Mouse (Mus musculus): ENCODE measurements around the gene Cyp4f18. TPM values are rescaled to one million over a fixed set of nuclear protein-coding genes. Genes with fewer than 3 reads are reported as not detected.
A peak's percentile ranks its signal among the peaks of the same experiment; 100 is the strongest.
"Not testable (repeated sequence)": the region's sequence is repeated elsewhere in the genome, so short reads cannot be mapped to it uniquely, and the experiment has no call there.

The Cyp4f18 gene
- total RNA-seq (2021): not detected
- long read RNA-seq: 0 reads

DNA sequence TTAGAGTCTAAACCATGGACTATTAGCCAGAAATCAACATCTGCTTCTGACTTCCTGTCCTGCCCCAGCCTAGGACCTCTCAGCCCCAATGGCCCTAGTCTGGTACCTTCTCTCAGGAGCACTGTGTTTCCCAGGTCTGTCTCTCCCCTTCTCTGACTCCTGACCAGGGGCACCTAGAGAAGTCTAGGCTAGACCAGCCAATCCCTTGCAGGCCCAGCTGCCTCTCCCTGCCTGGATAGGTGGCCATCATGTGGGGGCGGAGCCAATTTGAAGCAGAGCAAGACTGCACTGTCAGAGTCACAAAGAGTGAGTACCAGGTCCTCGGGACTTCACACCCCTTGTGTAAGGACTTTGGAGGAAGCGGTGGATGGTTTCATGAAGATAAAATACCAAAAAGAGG is at the start of gene Cyp4f18:
TSS of gene Cyp4f18 (minus strand) at position 154 of the 400 bp plus-strand sequence.
- no peak for DNase-seq (ENCODE audit: low spot score in 2 of 2)

- not testable (repeated sequence) for DNase-seq (ENCODE audit: low spot score in 2 of 2)
Measured at GRCm38 (mm10) chr8:72057643-72058042, 48.2 kb upstream of the Cyp4f18 start.

DNA sequence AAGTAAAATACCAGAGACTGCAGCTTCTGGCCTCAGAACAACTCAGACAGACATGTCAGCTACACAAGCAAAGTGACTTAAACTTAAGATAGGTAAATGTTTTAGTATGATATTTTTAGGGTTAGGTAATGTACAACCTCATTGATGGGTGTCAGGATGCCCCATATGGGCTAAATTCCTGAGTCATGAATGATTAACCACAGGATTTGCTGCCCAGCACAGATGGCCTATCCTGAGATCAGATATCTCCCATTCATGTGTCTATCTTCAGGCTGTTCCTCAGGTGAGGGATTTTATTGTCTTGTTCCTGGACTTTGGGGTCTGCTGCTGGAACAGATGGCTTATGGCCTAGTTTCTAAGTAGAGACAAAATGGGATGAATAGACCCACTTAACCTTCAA is 45.2 kb upstream of the Cyp4f18 start:
- DNase-seq (ENCODE audit: low spot score in 2 of 2): not testable (repeated sequence)

GRCm38 (mm10) chr8:72042493-72042892 is 33.1 kb upstream of the Cyp4f18 start:
- DNase-seq (ENCODE audit: low spot score in 2 of 2): no peak

GRCm38 (mm10) chr8:72040918-72041317 is 31.5 kb upstream of the Cyp4f18 start, which contains the start of gene Olfr372:
Gene Olfr372, plus strand, starts transcription at chr8:72041218.
- DNase-seq (ENCODE audit: low spot score in 2 of 2): not testable (repeated sequence)

GRCm38 (mm10) chr8:72032926-72033325 is 23.5 kb upstream of the Cyp4f18 start:
- DNase-seq (ENCODE audit: low spot score in 2 of 2): peak; percentile 19 to 75

GRCm38 (mm10) chr8:72024886-72025285 is 15.5 kb upstream of the Cyp4f18 start:
- DNase-seq (ENCODE audit: low spot score in 2 of 2): peak in 1 of 2 experiments; percentile 71

- no peak for DNase-seq (ENCODE audit: low spot score in 2 of 2)
Measured at GRCm38 (mm10) chr8:72019816-72020215, 10.4 kb upstream of the Cyp4f18 start.

DNA sequence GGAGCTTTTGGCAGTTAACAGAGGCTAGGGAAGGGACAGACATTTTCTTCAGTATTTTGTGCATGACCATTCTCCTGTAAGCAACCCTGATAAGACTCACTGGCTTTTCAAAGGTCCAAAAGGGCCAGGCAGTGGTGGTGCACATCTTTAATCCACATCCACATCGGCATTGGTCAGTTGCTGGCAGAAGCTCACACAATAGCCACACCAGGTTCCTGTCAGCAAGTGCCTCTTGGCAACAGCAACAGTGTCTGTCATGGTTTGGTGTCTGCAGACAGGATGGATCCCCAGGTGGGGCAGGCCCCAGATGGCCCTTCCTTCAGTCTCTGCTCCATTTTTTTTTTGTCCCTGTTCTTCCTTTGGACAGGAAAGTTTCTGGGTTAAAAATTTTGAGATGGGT is 9.6 kb upstream of the Cyp4f18 start:
- DNase-seq (ENCODE audit: low spot score in 2 of 2): not testable (repeated sequence)

- peak in 1 of 2 experiments; percentile 20 for DNase-seq (ENCODE audit: low spot score in 2 of 2)
Measured at GRCm38 (mm10) chr8:72018141-72018540, 8.7 kb upstream of the Cyp4f18 start.

- DNase-seq (ENCODE audit: low spot score in 2 of 2): not testable (repeated sequence)
Measured at GRCm38 (mm10) chr8:72017339-72017738, 7.9 kb upstream of the Cyp4f18 start.

DNA sequence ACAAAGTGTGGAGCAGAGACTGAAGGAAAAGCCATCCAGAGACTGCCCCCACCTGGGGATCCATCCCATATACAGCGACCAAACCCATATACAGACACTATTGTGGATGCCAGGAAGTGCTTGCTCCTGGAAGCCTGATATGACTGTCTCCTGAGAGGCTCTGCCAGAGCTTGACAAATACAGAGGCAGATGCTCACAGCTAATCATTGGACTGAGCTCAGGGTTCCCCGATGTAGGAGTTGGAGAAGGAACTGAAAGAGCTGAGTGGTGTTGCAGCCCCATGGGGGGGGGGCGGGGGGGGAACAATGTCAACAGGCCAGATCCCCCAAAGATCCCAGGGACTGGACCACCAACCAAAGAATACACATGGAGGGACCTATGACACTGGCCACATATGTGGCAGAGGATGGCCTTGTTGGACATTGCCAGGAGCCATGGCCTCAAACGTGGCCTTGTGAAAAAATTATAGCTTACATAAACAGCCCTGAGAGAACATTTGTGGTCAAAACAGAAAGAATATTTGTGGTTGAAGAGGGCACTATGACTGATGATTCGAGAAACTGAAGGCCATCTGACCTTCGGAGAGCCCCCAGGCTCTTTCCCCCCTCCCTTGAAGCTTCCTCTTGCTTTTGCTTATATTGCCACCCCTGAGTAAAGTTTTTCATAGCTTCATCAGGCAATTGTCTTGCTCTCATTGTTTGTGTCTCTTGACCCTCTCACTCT is 4.2 kb upstream of the Cyp4f18 start:
- DNase-seq (ENCODE audit: low spot score in 2 of 2): not testable (repeated sequence)

GRCm38 (mm10) chr8:72008134-72008641 is 1.2 kb downstream of the Cyp4f18 start:
- DNase-seq (ENCODE audit: low spot score in 2 of 2): peak in 1 of 2 experiments; percentile 12

- no peak for DNase-seq (ENCODE audit: low spot score in 2 of 2)
Measured at GRCm38 (mm10) chr8:72006763-72007162, 2.7 kb downstream of the Cyp4f18 start.

DNA sequence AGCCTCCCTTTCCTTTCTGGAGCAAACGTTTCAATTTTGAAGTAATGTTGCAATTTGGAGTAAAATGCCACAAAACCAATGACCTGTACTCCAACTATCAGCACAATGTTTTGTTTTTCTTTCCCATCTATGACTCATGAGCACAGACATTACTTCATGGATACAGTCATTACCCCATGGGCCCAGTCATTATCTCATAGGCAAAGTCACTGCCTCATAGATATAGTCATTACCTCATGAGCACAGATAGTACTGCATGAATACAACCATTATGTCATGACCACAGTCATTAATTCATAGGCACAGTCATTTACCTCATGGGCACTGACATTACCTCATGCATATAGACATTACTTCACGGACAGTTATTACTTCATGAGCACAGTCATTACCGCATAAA is 3.5 kb downstream of the Cyp4f18 start:
- no peak for DNase-seq (ENCODE audit: low spot score in 2 of 2)

- no peak for DNase-seq (ENCODE audit: low spot score in 2 of 2)
Measured at GRCm38 (mm10) chr8:72002942-72003341, 6.5 kb downstream of the Cyp4f18 start.

- no peak for DNase-seq (ENCODE audit: low spot score in 2 of 2)
Measured at GRCm38 (mm10) chr8:72000223-72000622, 9.2 kb downstream of the Cyp4f18 start.

DNA sequence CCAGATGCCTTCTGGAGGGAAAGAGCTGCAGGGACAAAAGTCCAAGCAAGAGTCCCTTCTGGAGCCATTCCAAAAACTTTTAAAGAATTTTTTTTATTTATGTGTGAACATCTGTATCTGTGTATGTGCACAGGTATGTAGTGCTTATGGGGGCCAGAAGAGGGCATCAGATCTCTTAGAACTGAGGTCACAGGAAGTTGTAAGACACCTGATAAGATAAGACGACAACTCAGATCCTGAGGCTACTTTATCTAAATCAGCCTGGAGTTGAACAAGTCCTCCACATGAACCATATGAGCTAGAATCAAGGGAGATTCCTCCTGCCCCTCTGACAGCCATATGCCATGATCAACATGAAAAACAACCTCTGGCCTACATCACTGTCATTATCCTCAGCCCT is 10.0 kb downstream of the Cyp4f18 start:
- DNase-seq (ENCODE audit: low spot score in 2 of 2): no peak

DNA sequence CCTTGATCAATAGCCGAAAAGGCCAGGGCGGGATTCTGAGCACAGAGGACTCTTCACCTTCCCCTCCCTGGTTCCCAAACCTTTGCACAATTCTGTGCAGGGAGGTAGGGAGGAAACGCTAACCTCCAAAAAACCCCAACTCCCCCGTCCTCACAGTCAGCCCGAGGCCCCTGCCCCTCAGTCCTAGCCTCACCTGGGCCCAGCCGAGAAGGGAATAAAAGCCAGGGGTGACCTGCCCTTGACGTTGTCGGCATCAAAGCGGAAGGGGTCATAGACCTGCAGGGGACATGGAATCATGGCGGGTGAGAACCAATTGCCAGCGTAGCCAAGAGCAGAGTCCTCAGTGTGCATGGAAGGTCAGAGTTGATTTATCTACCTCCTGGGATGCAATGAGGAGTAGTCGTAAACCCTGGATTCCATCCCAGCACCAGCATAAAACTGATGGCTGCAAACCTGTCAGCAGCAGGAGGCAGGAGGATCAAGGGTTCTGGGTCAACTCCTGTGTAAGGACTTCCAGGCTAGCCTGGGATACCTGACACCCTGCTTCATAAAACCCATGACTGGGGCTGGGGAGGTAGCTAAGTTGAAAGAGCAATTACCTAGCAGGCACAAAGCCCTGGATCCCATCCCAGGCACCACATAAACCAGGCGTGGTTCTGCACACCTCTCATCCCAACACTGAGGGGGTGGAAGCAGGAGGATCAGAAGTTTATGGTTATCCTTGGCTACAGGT is 20.4 kb downstream of the Cyp4f18 start:
- DNase-seq (ENCODE audit: low spot score in 2 of 2): no peak

DNA sequence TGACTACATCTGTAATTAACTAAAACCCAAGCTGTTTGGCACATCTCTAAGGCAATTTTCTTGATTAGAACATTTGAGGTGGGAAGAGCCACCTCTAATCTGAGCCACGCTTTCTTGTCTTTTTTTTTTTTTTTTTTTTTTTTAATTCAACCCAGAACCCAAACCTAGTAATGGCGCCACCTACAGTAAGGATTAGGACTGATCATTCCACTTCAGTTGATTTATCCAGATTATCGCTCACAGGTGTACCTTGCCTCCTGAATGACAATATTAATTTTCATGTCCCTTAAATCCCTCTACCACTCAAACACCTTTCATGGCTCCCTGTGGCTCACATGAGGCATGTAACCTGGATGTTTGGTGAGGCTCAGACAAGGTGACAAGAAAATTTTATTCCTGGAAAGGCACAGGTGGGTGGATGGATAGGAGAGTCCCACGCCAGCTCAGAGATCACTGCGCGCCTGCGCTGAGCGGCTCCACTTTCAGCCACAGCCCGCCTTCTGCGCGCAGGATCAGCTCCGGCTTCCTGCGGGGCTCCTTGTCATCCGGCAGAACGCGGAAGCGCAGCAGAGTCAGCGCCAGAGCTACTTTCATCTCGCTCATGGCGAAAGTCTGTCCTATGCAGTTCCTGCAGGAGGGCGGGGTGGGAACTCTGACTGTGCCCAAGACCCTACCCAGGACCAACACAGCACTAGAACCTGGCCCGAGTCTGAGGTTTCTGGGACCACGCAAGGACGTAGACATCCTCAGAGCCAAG is 21.1 kb downstream of the Cyp4f18 start:
- DNase-seq (ENCODE audit: low spot score in 2 of 2): peak; percentile 71 to 83

- DNase-seq (ENCODE audit: low spot score in 2 of 2): no peak
Measured at GRCm38 (mm10) chr8:71984601-71985000, 24.8 kb downstream of the Cyp4f18 start.

Data from layer of hippocampus, adult 18-20 months (tissue).